Comparison of ENCODE assay signal across 11 mouse cellular contexts in genomic region chr1:133239121-133239812, GRCm38 (mm10).
DNase-seq lines count a peak whose midpoint lies in the region; ATAC-seq and TF ChIP-seq lines count a peak whose summit lies in the region.
"Had no signal": no experiment of that assay in that cellular context is flagged by ENCODE, and none has a peak within 500 bp of the region (broad histone marks: within the 10 kb centered on the region; RNA-seq: fewer than 3 reads in every experiment).

No protein-coding gene starts in this region.

- no peaks in the 10 kb centered on the region for H3K9me3 ChIP-seq in lung, embryonic 15.5 days
- H3K9me3 ChIP-seq in embryonic facial prominence, embryonic 14.5 days (ENCODE audit: control insufficient read depth, low read length), result no peaks in the 10 kb centered on the region
- no peaks in the 10 kb centered on the region for H3K9me3 ChIP-seq in liver, embryonic 11.5 days (ENCODE audit: control insufficient read depth, low read length)
- no peaks in the 10 kb centered on the region for H3K9me3 ChIP-seq in neural tube, embryonic 15.5 days (replicated peaks)
- H3K9me3 ChIP-seq: liver, embryonic 13.5 days had no signal

- TF ChIP-seq POLR2A in heart, adult 2 months (IDR thresholded peaks at IDR 0.05; ENCODE audit: insufficient read depth, low read depth, low read length), result no peak
- TF ChIP-seq POLR2A in small intestine, adult 2 months (IDR thresholded peaks at IDR 0.05; ENCODE audit: low read depth, low read length), result no peak

- no peaks in the 10 kb centered on the region; the same call in 1 of the 2 replicates for H3K36me3 ChIP-seq in heart, adult 2 months (ENCODE audit: control insufficient read depth, insufficient read depth, low read length)
- H3K36me3 ChIP-seq in lung, embryonic 15.5 days, result no peaks in the 10 kb centered on the region
- H3K36me3 ChIP-seq in embryonic facial prominence, embryonic 14.5 days (ENCODE audit: control insufficient read depth, insufficient read depth, low read length), result no peaks in the 10 kb centered on the region
- H3K36me3 ChIP-seq in small intestine, adult 2 months (ENCODE audit: control insufficient read depth, insufficient read depth, low read length), result 0 out of 2 replicates have a peak, but pooled peaks cover 2% of the 10 kb centered on the region
- no peaks in the 10 kb centered on the region for H3K36me3 ChIP-seq in liver, embryonic 11.5 days (ENCODE audit: control insufficient read depth, insufficient read depth, low read length)
- no peaks in the 10 kb centered on the region; the same call in 1 of the 2 replicates for H3K36me3 ChIP-seq in neural tube, embryonic 15.5 days
- H3K36me3 ChIP-seq: liver, embryonic 13.5 days had no signal

- DNase-seq in heart, adult 2 months, result peak in 1 of 2 experiments; percentile 50
- DNase-seq in heart, postnatal 14 days, result no peak
- DNase-seq in lung, postnatal 4 days, result no peak
- DNase-seq in embryonic facial prominence, embryonic 14.5 days (ENCODE audit: low spot score), result peak; percentile 82
- no peak for DNase-seq in liver, embryonic 11.5 days (ENCODE audit: low spot score)
- DNase-seq: cerebellum, postnatal 36 days; liver, embryonic 13.5 days had no signal

- H3K9ac ChIP-seq in heart, adult 2 months (ENCODE audit: low read depth, low read length), result no peak overlapping the region
- H3K9ac ChIP-seq in lung, embryonic 15.5 days, result no peak overlapping the region
- H3K9ac ChIP-seq in embryonic facial prominence, embryonic 14.5 days (ENCODE audit: low read depth, low read length), result no peak overlapping the region
- H3K9ac ChIP-seq in liver, embryonic 11.5 days (ENCODE audit: low read depth, low read length), result no peak overlapping the region
- H3K9ac ChIP-seq in neural tube, embryonic 15.5 days (replicated peaks), result no peak overlapping the region
- H3K9ac ChIP-seq: liver, embryonic 13.5 days had no signal

- no peak overlapping the region for H3K4me2 ChIP-seq in lung, embryonic 15.5 days
- H3K4me2 ChIP-seq in embryonic facial prominence, embryonic 14.5 days (ENCODE audit: low read depth, low read length), result 0 out of 2 replicates have a peak overlapping the region, but pooled peaks have one; percentile 20
- H3K4me2 ChIP-seq in liver, embryonic 11.5 days, result no peak overlapping the region
- no peak overlapping the region for H3K4me2 ChIP-seq in neural tube, embryonic 15.5 days
- H3K4me2 ChIP-seq: liver, embryonic 13.5 days had no signal

- no peaks in the 10 kb centered on the region for H3K79me2 ChIP-seq in heart, adult 2 months (replicated peaks; ENCODE audit: control insufficient read depth, insufficient read depth, low read length)

- H3K27ac ChIP-seq in heart, adult 2 months, result peak overlapping the region; percentile 60
- peak overlapping the region; percentile 65 for H3K27ac ChIP-seq in lung, embryonic 15.5 days
- H3K27ac ChIP-seq in embryonic facial prominence, embryonic 14.5 days (replicated peaks; ENCODE audit: low read depth, low read length), result peak overlapping the region; percentile 59
- peak overlapping the region; percentile 65 for H3K27ac ChIP-seq in small intestine, adult 2 months (ENCODE audit: insufficient read depth, low read depth, low read length)
- H3K27ac ChIP-seq in liver, embryonic 11.5 days (ENCODE audit: low read depth, low read length), result no peak overlapping the region
- no peak overlapping the region for H3K27ac ChIP-seq in neural tube, embryonic 15.5 days (replicated peaks)
- H3K27ac ChIP-seq: liver, embryonic 13.5 days had no signal

- TF ChIP-seq EP300 in heart, adult 2 months (IDR thresholded peaks at IDR 0.05; ENCODE audit: insufficient read depth, low read depth, low read length), result no peak

- H3K4me1 ChIP-seq in heart, adult 2 months (ENCODE audit: control insufficient read depth, insufficient read depth, low read length), result peaks cover 21% of the 10 kb centered on the region
- H3K4me1 ChIP-seq in lung, embryonic 15.5 days, result peaks cover 56% of the 10 kb centered on the region
- H3K4me1 ChIP-seq in embryonic facial prominence, embryonic 14.5 days (ENCODE audit: control insufficient read depth, insufficient read depth, low read length), result peaks cover 46% of the 10 kb centered on the region
- H3K4me1 ChIP-seq in small intestine, adult 2 months (ENCODE audit: control insufficient read depth, insufficient read depth, insufficient read length, low read length), result peaks cover 37% of the 10 kb centered on the region
- H3K4me1 ChIP-seq in liver, embryonic 11.5 days (replicated peaks; ENCODE audit: control insufficient read depth, insufficient read depth, low read length), result peaks cover 23% of the 10 kb centered on the region
- peaks cover 23% of the 10 kb centered on the region for H3K4me1 ChIP-seq in neural tube, embryonic 15.5 days

- WGBS in heart, adult 2 months, result 41% methylated on average over 6 of the region's 6 CpGs
- 48% methylated on average over 6 of the region's 6 CpGs for WGBS in lung, embryonic 15.5 days
- 35% methylated on average over 6 of the region's 6 CpGs for WGBS in embryonic facial prominence, embryonic 14.5 days
- 52% methylated on average over 6 of the region's 6 CpGs for WGBS in small intestine, adult 2 months
- WGBS in liver, embryonic 11.5 days, result 71% methylated on average over 6 of the region's 6 CpGs
- WGBS in neural tube, embryonic 15.5 days, result 65% methylated on average over 6 of the region's 6 CpGs

- TF ChIP-seq CTCF in heart, adult 2 months (IDR thresholded peaks at IDR 0.05), result no peak
- TF ChIP-seq CTCF in small intestine, adult 2 months (IDR thresholded peaks at IDR 0.05; ENCODE audit: extremely low read depth, insufficient read length, insufficient replicate concordance, low read depth, low read length), result no peak

- no peak overlapping the region for H3K4me3 ChIP-seq in heart, adult 2 months
- no peak overlapping the region for H3K4me3 ChIP-seq in lung, embryonic 15.5 days
- no peak overlapping the region for H3K4me3 ChIP-seq in embryonic facial prominence, embryonic 14.5 days (ENCODE audit: low read depth, low read length)
- no peak overlapping the region for H3K4me3 ChIP-seq in small intestine, adult 2 months (ENCODE audit: low read depth, low read length)
- no peak overlapping the region for H3K4me3 ChIP-seq in liver, embryonic 11.5 days (ENCODE audit: low read depth, low read length)
- no peak overlapping the region for H3K4me3 ChIP-seq in neural tube, embryonic 15.5 days (replicated peaks)
- H3K4me3 ChIP-seq: liver, embryonic 13.5 days had no signal

- no peak for ATAC-seq in lung, embryonic 15.5 days (ENCODE audit: borderline replicate concordance, extremely low read depth, low FRiP score, low TSS enrichment)
- peak; percentile 32; the same call in 1 of the 2 replicates for ATAC-seq in embryonic facial prominence, embryonic 14.5 days (ENCODE audit: low read depth)
- no peak for ATAC-seq in liver, embryonic 11.5 days (replicated peaks; ENCODE audit: low FRiP score)
- no peak for ATAC-seq in neural tube, embryonic 15.5 days (ENCODE audit: low FRiP score)
- ATAC-seq: forebrain, embryonic 16.5 days had no signal

- H3K27me3 ChIP-seq in heart, adult 2 months (ENCODE audit: control insufficient read depth, insufficient read depth, low read length), result no peaks in the 10 kb centered on the region
- H3K27me3 ChIP-seq in lung, embryonic 15.5 days, result no peaks in the 10 kb centered on the region; the same call in 1 of the 2 replicates
- H3K27me3 ChIP-seq in embryonic facial prominence, embryonic 14.5 days (replicated peaks; ENCODE audit: control insufficient read depth, insufficient read depth, low read length), result no peaks in the 10 kb centered on the region
- no peaks in the 10 kb centered on the region for H3K27me3 ChIP-seq in small intestine, adult 2 months (ENCODE audit: control insufficient read depth, insufficient read depth, low read length)
- H3K27me3 ChIP-seq in liver, embryonic 11.5 days (replicated peaks; ENCODE audit: control insufficient read depth, insufficient read depth, low read length), result 0 out of 2 replicates have a peak, but pooled peaks cover 2% of the 10 kb centered on the region
- H3K27me3 ChIP-seq in neural tube, embryonic 15.5 days (replicated peaks), result no peaks in the 10 kb centered on the region

- intact Hi-C loops in heart, adult 2 months (cut with DNase I), result no loop called here
- intact Hi-C loops in heart, postnatal 14 days (cut with DNase I), result no loop called here

Comparison
In these comparisons a context has a peak if more than half of its experiments do, and no peak if none do; other contexts are left out.
1. H3K27ac ChIP-seq: peak in heart, adult 2 months (single experiment), lung, embryonic 15.5 days (single experiment), embryonic facial prominence, embryonic 14.5 days (single experiment) and small intestine, adult 2 months (single experiment); none in liver, embryonic 11.5 days (single experiment) and neural tube, embryonic 15.5 days (single experiment).